Mouse (Mus musculus): ENCODE data around the gene Mdga2. TPM values are rescaled to one million over a fixed set of nuclear protein-coding genes. Genes with fewer than 3 reads are reported as not detected.

Gene Mdga2
- polyA plus RNA-seq, 1 experiment = 0.15 TPM

DNA sequence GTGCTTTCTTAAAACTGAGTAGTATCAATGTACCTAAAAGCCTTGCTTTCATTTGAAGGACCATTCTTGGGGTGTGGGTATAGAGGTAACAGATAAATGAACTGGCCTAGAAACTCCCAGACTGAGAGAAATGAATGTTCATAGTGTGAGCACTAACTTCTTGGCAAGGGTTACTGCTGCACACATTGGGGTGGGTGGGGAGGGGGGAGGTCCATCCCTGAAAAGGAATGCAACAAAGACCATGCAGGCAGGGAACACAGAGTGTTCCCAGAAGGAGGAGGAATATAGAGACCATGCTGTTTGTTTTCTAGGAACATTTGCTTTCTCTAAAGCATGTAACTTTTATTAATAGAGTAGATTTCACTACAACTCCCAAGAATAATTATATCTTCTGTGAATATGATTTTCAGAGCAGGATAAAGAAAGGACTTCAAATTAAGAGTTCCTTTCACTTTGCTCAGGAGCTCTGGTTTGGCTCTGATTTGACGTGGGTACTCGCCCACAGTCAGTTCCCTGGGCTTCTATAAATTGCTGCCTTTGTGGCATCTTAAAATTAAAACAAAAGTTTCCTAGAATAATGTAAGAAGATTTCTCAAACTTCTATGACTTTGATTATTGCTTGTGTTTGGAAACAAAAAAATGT is 666.0 kb downstream of the Mdga2 start:
- H3K9me3 ChIP-seq (replicated peaks; ENCODE audit: control insufficient read depth, insufficient read depth, low read length, poor library complexity, severe bottlenecking) = no peaks in the 10 kb centered on the region
- no peaks in the 10 kb centered on the region for H3K27me3 ChIP-seq (ENCODE audit: control insufficient read depth, insufficient read depth, low read length, poor library complexity, severe bottlenecking)
- H3K27ac ChIP-seq (ENCODE audit: insufficient read depth, low read length) = no peak overlapping the region
- H3K4me3 ChIP-seq (ENCODE audit: low read depth, low read length) = no peak overlapping the region
- H3K9ac ChIP-seq (ENCODE audit: low read depth, poor library complexity, severe bottlenecking) = no peak overlapping the region
- H3K4me1 ChIP-seq (ENCODE audit: control insufficient read depth, insufficient read depth, low read length) = no peaks in the 10 kb centered on the region
- H3K36me3 ChIP-seq (ENCODE audit: control insufficient read depth, insufficient read depth, low read length, poor library complexity, severe bottlenecking) = no peaks in the 10 kb centered on the region
- TF ChIP-seq CTCF (IDR thresholded peaks at IDR 0.05; ENCODE audit: low read depth, low read length) = no peak
- no peak for TF ChIP-seq POLR2A (IDR thresholded peaks at IDR 0.05; ENCODE audit: insufficient read depth, low read length)
- no peak for TF ChIP-seq EP300 (IDR thresholded peaks at IDR 0.05; ENCODE audit: insufficient read depth, low read depth, low read length)

DNA sequence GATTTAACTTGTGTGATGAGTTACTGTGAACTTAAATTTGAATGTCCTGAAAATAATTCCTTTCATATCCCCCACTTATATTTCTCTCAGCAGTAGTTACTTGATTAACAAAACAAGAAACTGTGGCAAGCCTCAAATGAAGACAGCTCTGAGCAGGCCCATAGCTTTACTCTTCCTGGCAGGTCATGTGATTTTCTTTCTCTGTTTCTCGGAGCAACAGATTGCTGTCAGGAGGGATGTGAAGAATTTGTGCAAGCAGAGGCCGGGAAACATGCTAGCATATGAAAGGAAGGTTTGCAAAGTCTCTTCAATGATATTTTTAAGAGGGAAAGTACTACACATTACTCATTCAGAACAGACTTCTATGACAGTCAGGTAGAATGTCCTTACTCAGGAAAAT is 697.4 kb downstream of the Mdga2 start:
- Histone ChIP-seq H3K4me3 (ENCODE audit: low read depth, low read length) (no peak overlapping the region), H3K9ac (ENCODE audit: low read depth, poor library complexity, severe bottlenecking) (no peak overlapping the region), H3K27me3 (ENCODE audit: control insufficient read depth, insufficient read depth, low read length, poor library complexity, severe bottlenecking) (no peaks in the 10 kb centered on the region), H3K9me3 (replicated peaks; ENCODE audit: control insufficient read depth, insufficient read depth, low read length, poor library complexity, severe bottlenecking) (no peaks in the 10 kb centered on the region), H3K36me3 (ENCODE audit: control insufficient read depth, insufficient read depth, low read length, poor library complexity, severe bottlenecking) (no peaks in the 10 kb centered on the region), H3K4me1 (ENCODE audit: control insufficient read depth, insufficient read depth, low read length) (no peaks in the 10 kb centered on the region), H3K27ac (ENCODE audit: insufficient read depth, low read length) (no peak overlapping the region)
- TF ChIP-seq POLR2A (IDR thresholded peaks at IDR 0.05; ENCODE audit: insufficient read depth, low read length) (no peak), EP300 (IDR thresholded peaks at IDR 0.05; ENCODE audit: insufficient read depth, low read depth, low read length) (no peak), CTCF (IDR thresholded peaks at IDR 0.05; ENCODE audit: low read depth, low read length) (no peak)

DNA sequence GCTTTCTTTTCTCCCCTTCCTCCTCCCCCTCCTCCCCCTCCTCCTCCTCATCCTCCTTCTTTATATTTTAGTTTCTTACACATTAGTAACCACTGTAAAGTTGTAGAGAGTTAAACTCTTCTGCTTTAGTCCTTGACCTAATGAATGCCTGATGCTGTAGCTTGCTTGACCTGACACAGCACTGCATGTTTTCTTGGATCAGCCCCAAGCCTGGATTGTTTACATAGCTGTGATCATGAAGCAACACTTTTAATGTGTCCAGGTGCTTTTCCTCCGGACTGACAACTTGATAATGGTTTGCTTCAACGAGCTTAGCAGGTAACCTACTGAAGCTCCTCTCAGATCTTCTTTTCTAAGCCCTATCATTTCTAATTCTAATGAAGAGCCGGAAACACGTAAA is 723.1 kb downstream of the Mdga2 start:
- Histone ChIP-seq H3K4me1 (ENCODE audit: control insufficient read depth, insufficient read depth, low read length) (no peaks in the 10 kb centered on the region), H3K27ac (ENCODE audit: insufficient read depth, low read length) (no peak overlapping the region), H3K36me3 (ENCODE audit: control insufficient read depth, insufficient read depth, low read length, poor library complexity, severe bottlenecking) (no peaks in the 10 kb centered on the region), H3K9ac (ENCODE audit: low read depth, poor library complexity, severe bottlenecking) (no peak overlapping the region), H3K4me3 (ENCODE audit: low read depth, low read length) (no peak overlapping the region), H3K9me3 (replicated peaks; ENCODE audit: control insufficient read depth, insufficient read depth, low read length, poor library complexity, severe bottlenecking) (no peaks in the 10 kb centered on the region), H3K27me3 (ENCODE audit: control insufficient read depth, insufficient read depth, low read length, poor library complexity, severe bottlenecking) (no peaks in the 10 kb centered on the region)
- no peak for TF ChIP-seq CTCF (IDR thresholded peaks at IDR 0.05; ENCODE audit: low read depth, low read length)
- no peak for TF ChIP-seq EP300 (IDR thresholded peaks at IDR 0.05; ENCODE audit: insufficient read depth, low read depth, low read length)

DNA sequence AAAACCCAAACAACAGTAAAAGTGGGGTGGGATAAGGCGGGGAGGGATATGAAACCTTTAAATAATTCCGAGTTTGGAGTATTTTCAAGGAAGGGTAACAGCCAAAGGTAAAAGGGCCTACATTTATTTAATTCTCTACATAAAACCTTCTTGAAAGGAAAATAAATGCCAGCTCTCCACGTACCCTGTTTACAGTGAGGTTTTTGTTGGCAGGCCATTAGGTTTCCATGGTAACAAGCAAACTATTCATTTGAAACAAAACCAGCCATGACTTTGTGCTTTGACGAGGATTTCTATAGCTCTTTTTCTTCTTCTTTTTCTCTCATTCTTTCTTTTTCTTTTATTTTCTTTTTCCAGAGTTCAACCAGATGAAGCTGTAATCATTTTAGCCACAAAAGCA is 751.5 kb downstream of the Mdga2 start:
- Histone ChIP-seq H3K36me3 (ENCODE audit: control insufficient read depth, insufficient read depth, low read length, poor library complexity, severe bottlenecking) (no peaks in the 10 kb centered on the region), H3K9me3 (replicated peaks; ENCODE audit: control insufficient read depth, insufficient read depth, low read length, poor library complexity, severe bottlenecking) (no peaks in the 10 kb centered on the region), H3K27ac (ENCODE audit: insufficient read depth, low read length) (no peak overlapping the region)

DNA sequence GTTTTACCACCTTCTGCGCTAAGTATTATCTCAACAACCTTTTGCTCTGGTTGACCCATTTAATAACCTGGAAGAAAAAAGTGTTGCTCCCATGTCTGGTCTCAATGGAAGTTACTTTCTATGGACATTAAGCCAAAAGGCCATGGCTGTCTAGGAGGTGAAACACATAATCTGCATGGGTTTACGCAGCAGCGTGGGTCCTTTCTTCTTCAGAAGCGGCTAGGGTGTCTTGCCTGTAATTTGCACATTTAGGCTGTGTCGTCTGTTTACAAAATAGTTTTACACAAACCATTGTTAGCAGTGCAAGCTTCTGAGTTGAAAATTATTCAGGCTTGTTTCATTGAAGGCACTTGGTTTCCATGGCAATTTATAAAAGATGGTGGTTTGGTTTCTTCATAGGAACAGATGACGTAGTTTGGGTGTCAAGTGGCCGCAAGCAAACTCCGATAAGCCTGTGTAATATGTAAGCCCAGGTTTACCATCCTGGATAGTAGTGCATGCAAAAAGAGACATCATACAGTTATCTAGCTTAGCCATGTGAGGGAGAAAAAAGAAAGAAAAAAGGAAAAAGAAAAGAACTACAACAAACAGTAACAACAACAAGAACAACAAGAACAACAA is 752.0 kb downstream of the Mdga2 start:
- H3K9ac ChIP-seq (ENCODE audit: low read depth, poor library complexity, severe bottlenecking) = no peak overlapping the region
- H3K9me3 ChIP-seq (replicated peaks; ENCODE audit: control insufficient read depth, insufficient read depth, low read length, poor library complexity, severe bottlenecking) = no peaks in the 10 kb centered on the region
- H3K36me3 ChIP-seq (ENCODE audit: control insufficient read depth, insufficient read depth, low read length, poor library complexity, severe bottlenecking) = no peaks in the 10 kb centered on the region
- no peak for TF ChIP-seq CTCF (IDR thresholded peaks at IDR 0.05; ENCODE audit: low read depth, low read length)
- no peak for TF ChIP-seq POLR2A (IDR thresholded peaks at IDR 0.05; ENCODE audit: insufficient read depth, low read length)
- TF ChIP-seq EP300 (IDR thresholded peaks at IDR 0.05; ENCODE audit: insufficient read depth, low read depth, low read length) = no peak
- H3K27ac ChIP-seq (ENCODE audit: insufficient read depth, low read length) = no peak overlapping the region
- H3K4me3 ChIP-seq (ENCODE audit: low read depth, low read length) = no peak overlapping the region
- H3K4me1 ChIP-seq (ENCODE audit: control insufficient read depth, insufficient read depth, low read length) = no peaks in the 10 kb centered on the region
- no peaks in the 10 kb centered on the region for H3K27me3 ChIP-seq (ENCODE audit: control insufficient read depth, insufficient read depth, low read length, poor library complexity, severe bottlenecking)

More for the DNA sequence above, 751.5 kb downstream of the Mdga2 start:
- Histone ChIP-seq H3K4me1 (ENCODE audit: control insufficient read depth, insufficient read depth, low read length) (no peaks in the 10 kb centered on the region), H3K27me3 (ENCODE audit: control insufficient read depth, insufficient read depth, low read length, poor library complexity, severe bottlenecking) (no peaks in the 10 kb centered on the region), H3K9ac (ENCODE audit: low read depth, poor library complexity, severe bottlenecking) (no peak overlapping the region), H3K4me3 (ENCODE audit: low read depth, low read length) (no peak overlapping the region)
- TF ChIP-seq POLR2A (IDR thresholded peaks at IDR 0.05; ENCODE audit: insufficient read depth, low read length) = no peak
- TF ChIP-seq CTCF (IDR thresholded peaks at IDR 0.05; ENCODE audit: low read depth, low read length) = no peak
- TF ChIP-seq EP300 (IDR thresholded peaks at IDR 0.05; ENCODE audit: insufficient read depth, low read depth, low read length) = no peak

DNA sequence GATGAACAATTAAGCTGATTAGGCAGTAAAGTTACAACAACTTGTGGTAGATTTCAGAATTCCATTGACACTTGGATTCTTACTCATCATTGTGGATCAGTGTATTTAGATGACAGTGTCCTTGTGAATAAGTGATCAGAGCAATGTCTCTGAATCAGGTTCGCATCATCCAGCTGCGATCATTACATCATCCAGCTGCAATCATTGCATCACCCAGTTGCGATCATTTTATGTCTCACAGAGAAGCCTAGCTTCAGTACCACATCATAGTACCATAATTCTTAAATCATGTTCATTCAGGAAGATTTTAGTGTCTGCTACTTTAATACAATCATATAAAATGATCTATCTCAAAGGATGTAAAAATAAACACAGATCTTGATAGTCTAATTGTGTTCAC is 756.8 kb downstream of the Mdga2 start:
- H3K4me1 ChIP-seq (ENCODE audit: control insufficient read depth, insufficient read depth, low read length) = no peaks in the 10 kb centered on the region
- TF ChIP-seq POLR2A (IDR thresholded peaks at IDR 0.05; ENCODE audit: insufficient read depth, low read length) (no peak), EP300 (IDR thresholded peaks at IDR 0.05; ENCODE audit: insufficient read depth, low read depth, low read length) (no peak), CTCF (IDR thresholded peaks at IDR 0.05; ENCODE audit: low read depth, low read length) (no peak)

More for the DNA sequence above, 756.8 kb downstream of the Mdga2 start:
- Histone ChIP-seq H3K36me3 (ENCODE audit: control insufficient read depth, insufficient read depth, low read length, poor library complexity, severe bottlenecking) (no peaks in the 10 kb centered on the region), H3K27ac (ENCODE audit: insufficient read depth, low read length) (no peak overlapping the region), H3K9me3 (replicated peaks; ENCODE audit: control insufficient read depth, insufficient read depth, low read length, poor library complexity, severe bottlenecking) (no peaks in the 10 kb centered on the region), H3K9ac (ENCODE audit: low read depth, poor library complexity, severe bottlenecking) (no peak overlapping the region), H3K4me3 (ENCODE audit: low read depth, low read length) (no peak overlapping the region), H3K27me3 (ENCODE audit: control insufficient read depth, insufficient read depth, low read length, poor library complexity, severe bottlenecking) (no peaks in the 10 kb centered on the region)

Measured in ES-Bruce4 (cell line).